Comparison of ENCODE assay signal across 26 mouse cellular contexts in genomic region chr7:144675632-144676031, GRCm38 (mm10).
"Had no signal": no experiment of that assay in that cellular context is flagged by ENCODE, and none has a peak within 500 bp of the region (broad histone marks: within the 10 kb centered on the region; RNA-seq: fewer than 3 reads in every experiment).

No protein-coding gene starts in this region.

- H3K36me3 ChIP-seq: heart, embryonic 10.5 days; heart, embryonic 12.5 days; hindbrain, embryonic 12.5 days; intestine, embryonic 15.5 days; limb, embryonic 13.5 days; limb, embryonic 15.5 days; liver, embryonic 12.5 days had no signal

- H3K4me2 ChIP-seq: heart, embryonic 12.5 days; hindbrain, embryonic 12.5 days; hindbrain, embryonic 14.5 days; intestine, embryonic 15.5 days; limb, embryonic 13.5 days; limb, embryonic 15.5 days; liver, embryonic 12.5 days had no signal

- DNase-seq: gastrocnemius, postnatal 10 days; gastrocnemius, postnatal 25 days; heart, adult 18-20 months; heart, postnatal 10 days; heart, postnatal 4 days; kidney, adult 18-20 months; kidney, adult 8-10 months; kidney, postnatal 10 days; kidney, postnatal 25 days; kidney, postnatal 4 days; layer of hippocampus, adult 9-11 months; layer of hippocampus, postnatal 36 days; left cerebral cortex, postnatal 4 days had no signal

- ATAC-seq: hindbrain, embryonic 16.5 days; inflammation-experienced regulatory T-cells, adult 6 months; intestine, embryonic 15.5 days; intestine, postnatal 0 days; liver, embryonic 12.5 days had no signal

- H3K9me3 ChIP-seq: heart, embryonic 10.5 days; heart, embryonic 12.5 days; hindbrain, embryonic 10.5 days; hindbrain, embryonic 12.5 days; intestine, embryonic 15.5 days; limb, embryonic 13.5 days; limb, embryonic 15.5 days; liver, embryonic 12.5 days had no signal

- H3K9ac ChIP-seq: heart, embryonic 12.5 days; hindbrain, embryonic 12.5 days; hindbrain, embryonic 14.5 days; intestine, embryonic 15.5 days; limb, embryonic 13.5 days; limb, embryonic 15.5 days; liver, embryonic 12.5 days had no signal

- H3K27ac ChIP-seq: gastrocnemius, adult 2 months; heart, embryonic 10.5 days; hindbrain, embryonic 12.5 days; hindbrain, embryonic 14.5 days; intestine, embryonic 15.5 days; limb, embryonic 13.5 days; limb, embryonic 15.5 days; liver, embryonic 12.5 days had no signal

- H3K4me3 ChIP-seq: gastrocnemius, adult 2 months; heart, embryonic 10.5 days; heart, embryonic 12.5 days; hindbrain, embryonic 10.5 days; hindbrain, embryonic 12.5 days; intestine, embryonic 15.5 days; limb, embryonic 13.5 days; limb, embryonic 15.5 days; liver, embryonic 12.5 days had no signal
